Mouse (Mus musculus): ENCODE results near the gene Ifna7.

- TF ChIP-seq CTCF (IDR thresholded peaks at IDR 0.05; ENCODE audit: insufficient read depth, low read depth, low read length) = no peak
- no peak for TF ChIP-seq POLR2A (IDR thresholded peaks at IDR 0.05; ENCODE audit: insufficient read depth, low read depth, low read length)
These were observed 35.2 kb downstream of the Ifna7 start for GRCm38 (mm10) chr4:88851026-88851763.

All from olfactory bulb, adult 2 months (tissue).